Mouse (Mus musculus) liver, embryonic 14.5 days (tissue): ENCODE measurements at regions not wholly inside any gene's neighbourhood (a gene's known extent, or its start where the extent isn't known, plus 50 kb on each side); places are given as distances from the start of the nearest gene placed in this dataset.

ENCODE experiments used
- ATAC-seq: fragments of 200-750 bp; cut with Nextera tagmentation; 2 replicates; pipeline ENCODE4 v1.8.0; 2017; ENCODE audit warnings: moderate number of reproducible peaks, mild to moderate bottlenecking, moderate library complexity; ENCODE audit not compliant: insufficient read depth
- DNase-seq, 3 experiments: peaks; one replicate each; pipeline ENCODE4 v3.0.0-alpha.2; 2012 to 2013; ENCODE audit warnings: low read depth in 3 of 3, low spot score in 3 of 3
- H3K27ac ChIP-seq: fragments of 300-500 bp; sonication (generic); 2 replicates; pipeline ENCODE4 v1.5.1; 2014; ENCODE audit warnings: moderate library complexity, mild to moderate bottlenecking, control low read depth, inconsistent platforms
- H3K27me3 ChIP-seq: fragments of 300-500 bp; sonication (generic); 2 replicates; pipeline ENCODE4 v1.6.1; 2014; ENCODE audit warnings: mild to moderate bottlenecking, low read length, moderate library complexity; ENCODE audit not compliant: control insufficient read depth, insufficient read depth
- H3K36me3 ChIP-seq: fragments of 300-500 bp; sonication (generic); replicated peaks from 2 replicates; pipeline ENCODE4 v1.6.1; 2014; ENCODE audit warnings: low read depth; ENCODE audit not compliant: control insufficient read depth, insufficient read depth
- H3K4me1 ChIP-seq, 2 experiments: fragments of 200-500 bp in 1 of 2; fragments of 300-500 bp in 1 of 2; sonication (generic) in 1 of 2; replicated peaks; 2 replicates each; pipeline ENCODE4 v1.6.1; 2012 to 2014; ENCODE audit warnings: antibody characterized with exemption in 1 of 2, inconsistent platforms in 1 of 2, low read length in 1 of 2; ENCODE audit not compliant: control insufficient read depth in 2 of 2, insufficient read depth in 2 of 2
- H3K4me2 ChIP-seq: fragments of 300-500 bp; sonication (generic); 2 replicates; pipeline ENCODE4 v1.6.1; 2014; ENCODE audit warnings: low read depth, mild to moderate bottlenecking, control low read depth, moderate library complexity
- H3K4me3 ChIP-seq, 2 experiments: fragments of 200-500 bp in 1 of 2; fragments of 300-500 bp in 1 of 2; sonication (generic) in 1 of 2; 2 replicates each; pipeline ENCODE4 v1.5.1; 2012 to 2014; ENCODE audit warnings: low read depth in 2 of 2, low read length in 2 of 2, mild to moderate bottlenecking in 2 of 2, control low read depth in 1 of 2, inconsistent platforms in 1 of 2, moderate library complexity in 1 of 2; ENCODE audit not compliant: insufficient read depth in 1 of 2
- H3K9ac ChIP-seq: fragments of 300-500 bp; sonication (generic); replicated peaks from 2 replicates; pipeline ENCODE4 v1.6.1; 2014; ENCODE audit warnings: mild to moderate bottlenecking, control low read depth, moderate library complexity
- H3K9me3 ChIP-seq: fragments of 300-500 bp; sonication (generic); 2 replicates; pipeline ENCODE4 v1.6.1; 2016; ENCODE audit warnings: low read length, mixed read lengths; ENCODE audit not compliant: control insufficient read depth
- CTCF ChIP-seq: IDR thresholded peaks from 2 replicates; pipeline ENCODE4 v1.5.1; 2016; ENCODE audit warnings: antibody characterized with exemption, low read depth, control low read depth
- EP300 ChIP-seq: IDR thresholded peaks from 2 replicates; pipeline ENCODE4 v1.6.1; 2016; ENCODE audit warnings: antibody characterized with exemption, low read depth
- WGBS: fragments of 180-500 bp; shearing (Covaris S2); extraction: QIAGEN DNeasy Blood & Tissue Kit; methylation state at CpG from one replicate; pipeline ENCODE4 v1.1.7; 2014; ENCODE audit not compliant: insufficient replicate concordance; 5-methylcytosine and 5-hydroxymethylcytosine counted together

GRCm38 (mm10) chr8:79529556-79529955 lies 109.9 kb upstream of the Otud4 start:
- H3K4me1 ChIP-seq: no peaks in the 10 kb centered on the region
- H3K27me3 ChIP-seq: no peaks in the 10 kb centered on the region
- H3K36me3 ChIP-seq: no peaks in the 10 kb centered on the region
- H3K9me3 ChIP-seq: no peaks in the 10 kb centered on the region
- no peak for DNase-seq
- no peak overlapping the region for H3K4me2 ChIP-seq
- no peak overlapping the region for H3K27ac ChIP-seq
- TF ChIP-seq EP300: no peak
- TF ChIP-seq CTCF: peak; percentile 70
- ATAC-seq: no peak
- H3K9ac ChIP-seq: no peak overlapping the region
- WGBS: 17% methylated on average over 4 of the region's 4 CpGs
- no peak overlapping the region for H3K4me3 ChIP-seq

- H3K4me2 ChIP-seq: no peak overlapping the region
- no peak overlapping the region for H3K9ac ChIP-seq
- no peaks in the 10 kb centered on the region for H3K36me3 ChIP-seq
- DNase-seq (no peak), ATAC-seq (no peak)
- WGBS: 45% methylated on average over 1 of the region's 1 CpGs
- H3K27ac ChIP-seq: no peak overlapping the region
- no peak for TF ChIP-seq EP300
- H3K4me1 ChIP-seq: no peaks in the 10 kb centered on the region
- no peaks in the 10 kb centered on the region for H3K9me3 ChIP-seq
- H3K4me3 ChIP-seq: no peak overlapping the region
- no peaks in the 10 kb centered on the region for H3K27me3 ChIP-seq
Observed at GRCm38 (mm10) chr8:79522040-79522439, 117.4 kb upstream of the Otud4 start.

GRCm38 (mm10) chr8:79518966-79519365 lies 119.6 kb upstream of the Smad1 start:
- no peak overlapping the region for H3K9ac ChIP-seq
- no peak overlapping the region for H3K4me2 ChIP-seq
- no peak for DNase-seq
- TF ChIP-seq EP300 (no peak), CTCF (no peak)
- H3K4me3 ChIP-seq: no peak overlapping the region
- WGBS: 62% methylated on average over 4 of the region's 4 CpGs
- H3K9me3 ChIP-seq: no peaks in the 10 kb centered on the region
- no peak overlapping the region for H3K27ac ChIP-seq
- ATAC-seq: no peak
- H3K27me3 ChIP-seq: no peaks in the 10 kb centered on the region
- H3K36me3 ChIP-seq: no peaks in the 10 kb centered on the region
- H3K4me1 ChIP-seq: no peaks in the 10 kb centered on the region

DNA sequence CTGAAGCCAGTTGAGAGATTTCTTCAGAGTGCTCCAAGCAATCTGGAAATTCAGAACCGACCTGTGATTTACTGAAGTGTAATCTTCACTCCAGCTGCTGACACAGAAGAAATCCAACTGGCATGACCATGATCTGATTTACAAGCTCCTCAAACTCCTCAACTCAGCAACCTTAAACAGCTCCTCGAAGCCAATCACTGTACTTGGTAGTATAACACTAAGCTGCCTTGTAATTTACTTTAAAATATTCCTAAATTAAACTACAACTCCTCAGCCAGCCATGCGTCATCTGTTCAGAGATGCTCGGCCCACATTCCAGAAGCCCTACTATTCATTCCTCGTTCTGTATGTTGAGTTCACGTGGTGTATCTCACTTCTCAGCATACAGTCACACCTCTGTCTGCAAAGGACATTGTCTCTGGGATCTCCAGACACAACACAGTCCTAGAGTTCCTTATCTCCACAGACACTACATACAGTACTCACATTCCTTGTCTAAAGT lies 116.0 kb upstream of the Smad1 start:
- Histone ChIP-seq H3K36me3 (no peaks in the 10 kb centered on the region), H3K4me1 (no peaks in the 10 kb centered on the region), H3K4me3 (no peak overlapping the region), H3K27me3 (no peaks in the 10 kb centered on the region), H3K4me2 (no peak overlapping the region), H3K27ac (no peak overlapping the region), H3K9ac (no peak overlapping the region), H3K9me3 (no peaks in the 10 kb centered on the region)
- ATAC-seq: no peak
- WGBS: 49% methylated on average over 6 of the region's 6 CpGs
- no peak for TF ChIP-seq EP300
- TF ChIP-seq CTCF: no peak
- DNase-seq: no peak

- ATAC-seq: no peak
Observed at GRCm38 (mm10) chr8:79514655-79515278, 115.4 kb upstream of the Smad1 start.

More at GRCm38 (mm10) chr8:79514655-79515278, 115.4 kb upstream of the Smad1 start:
- no peak overlapping the region for H3K9ac ChIP-seq
- TF ChIP-seq CTCF (no peak), EP300 (no peak)
- 23% methylated on average over 4 of the region's 4 CpGs for WGBS
- H3K4me3 ChIP-seq: no peak overlapping the region
- no peaks in the 10 kb centered on the region for H3K36me3 ChIP-seq
- no peaks in the 10 kb centered on the region for H3K4me1 ChIP-seq
- no peak overlapping the region for H3K4me2 ChIP-seq
- H3K27ac ChIP-seq: no peak overlapping the region
- H3K9me3 ChIP-seq: no peaks in the 10 kb centered on the region
- DNase-seq: no peak
- no peaks in the 10 kb centered on the region for H3K27me3 ChIP-seq
